Mouse (Mus musculus): ENCODE measurements around the gene Slc2a8. TPM values are rescaled to one million over a fixed set of nuclear protein-coding genes. Genes with fewer than 3 reads are reported as not detected.

The Slc2a8 gene
- polyA plus RNA-seq (2012; rRNA removed), result 12.7 and 18.4 TPM in 2 replicates

GRCm38 (mm10) chr2:32981725-32982271, at the start of gene Slc2a8:
TSS of gene Slc2a8 (minus strand) at chr2:32982083.

GRCm38 (mm10) chr2:32961192-32961995, 20.5 kb downstream of the Slc2a8 start, which contains the start of the genes Rpl12 and Lrsam1:
TSS of gene Rpl12 (plus strand) at chr2:32961559.
TSS of gene Lrsam1 (minus strand) at chr2:32961614.

Other genes starting within 250 kb of the Slc2a8 start
- gene 6330409D20Rik, start 241.1 kb downstream of the Slc2a8 start, polyA plus RNA-seq (2012; rRNA removed), result 1.4 and 1.5 TPM in 2 replicates
- 53.3 and 64.5 TPM in 2 replicates for gene Tor2a, start 224.8 kb downstream of the Slc2a8 start, polyA plus RNA-seq (2012; rRNA removed)
- gene Ttc16, start 206.4 kb downstream of the Slc2a8 start, polyA plus RNA-seq (2012; rRNA removed), result 0.54 and 0.72 TPM in 2 replicates
- gene Ptrh1, start 206.3 kb downstream of the Slc2a8 start, polyA plus RNA-seq (2012; rRNA removed), result 8.9 and 13.2 TPM in 2 replicates
- gene Cfap157, start 197.7 kb downstream of the Slc2a8 start, polyA plus RNA-seq (2012; rRNA removed), result 0.20 and 0.28 TPM in 2 replicates
- gene Stxbp1, start 134.8 kb downstream of the Slc2a8 start, polyA plus RNA-seq (2012; rRNA removed), result 39.4 and 42.9 TPM in 2 replicates
- 22.8 and 32.0 TPM in 2 replicates for gene Fam129b, start 106.0 kb downstream of the Slc2a8 start, polyA plus RNA-seq (2012; rRNA removed)
- 1,268 and 1,847 TPM in 2 replicates for gene Rpl12, start 20.5 kb downstream of the Slc2a8 start, polyA plus RNA-seq (2012; rRNA removed)
- gene Lrsam1, start 20.5 kb downstream of the Slc2a8 start, polyA plus RNA-seq (2012; rRNA removed), result 15.1 TPM in 2 replicates
- gene Garnl3, start 149.6 kb upstream of the Slc2a8 start, polyA plus RNA-seq (2012; rRNA removed), result 7.7 and 10.6 TPM in 2 replicates
- gene Angptl2, start 234.0 kb upstream of the Slc2a8 start, polyA plus RNA-seq (2012; rRNA removed), result 16.8 and 35.1 TPM in 2 replicates

All from central nervous system, embryonic 11.5 days (tissue).